Mouse (Mus musculus): ENCODE measurements around the gene Bche.

DNA sequence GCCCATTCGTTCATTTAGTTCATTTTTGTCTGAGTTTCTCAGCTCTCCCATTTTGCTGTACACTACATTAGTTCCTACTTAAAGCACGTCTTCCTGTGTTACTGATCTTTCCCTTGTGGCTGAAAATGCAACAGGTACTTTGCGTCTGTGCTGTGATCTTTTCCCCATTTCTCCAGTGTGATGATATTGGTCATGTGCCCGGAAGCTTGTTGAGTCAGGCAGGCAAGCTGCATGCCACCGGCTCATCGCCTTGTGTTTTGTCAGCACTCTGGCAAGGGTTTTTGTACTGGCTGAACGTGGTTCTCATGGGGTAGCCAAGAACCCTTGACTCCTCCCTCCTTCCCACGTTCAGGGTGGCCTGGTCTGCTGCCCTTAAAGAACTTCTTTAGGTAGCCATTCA lies 1.7 kb upstream of the Bche start:
- TF ChIP-seq POLR2A (IDR thresholded peaks at IDR 0.05; ENCODE audit: control insufficient read depth, low read depth, low read length) (no peak), CTCF (IDR thresholded peaks at IDR 0.05; ENCODE audit: control insufficient read depth, insufficient read depth, insufficient replicate concordance, low read depth, low read length) (no peak)

All from testis, adult 2 months (tissue).